Mouse (Mus musculus): ENCODE results near the gene Rsl1. TPM values are rescaled to one million over a fixed set of nuclear protein-coding genes. Genes with fewer than 3 reads are reported as not detected.

The Rsl1 gene
- polyA plus RNA-seq (2012; rRNA removed), result 0.36 and 0.61 TPM in 2 replicates

GRCm38 (mm10) chr13:67172991-67173722 is at the start of gene Rsl1:
Gene Rsl1 (plus strand): TSS chr13:67173182.

GRCm38 (mm10) chr13:67194340-67194894 is 21.4 kb downstream of the Rsl1 start, which contains the start of gene Zfp455:
Gene Zfp455 (plus strand): TSS chr13:67194506.

Other genes with a start within 250 kb of the Rsl1 start
- gene Zfp712, start 112.0 kb upstream of the Rsl1 start, polyA plus RNA-seq (2012; rRNA removed), result 0.03 and 0.14 TPM in 2 replicates
- gene Zfp708, start 75.2 kb upstream of the Rsl1 start, polyA plus RNA-seq (2012; rRNA removed), result not detected in 2 replicates
- gene Gm28557, start 64.6 kb upstream of the Rsl1 start, polyA plus RNA-seq (2012; rRNA removed), result 2.3 and 3.3 TPM in 2 replicates
- 0.07 and 0.17 TPM in 2 replicates for gene Rslcan18, start 56.9 kb upstream of the Rsl1 start, polyA plus RNA-seq (2012; rRNA removed)
- gene Zfp759, start 51.5 kb upstream of the Rsl1 start, polyA plus RNA-seq (2012; rRNA removed), result 0.10 and 0.14 TPM in 2 replicates
- gene Zfp455, start 21.3 kb downstream of the Rsl1 start, polyA plus RNA-seq (2012; rRNA removed), result 0.10 and 0.23 TPM in 2 replicates
- gene Zfp458, start 105.3 kb downstream of the Rsl1 start, polyA plus RNA-seq (2012; rRNA removed), result 0.37 and 0.39 TPM in 2 replicates
- gene Zfp457, start 133.3 kb downstream of the Rsl1 start, polyA plus RNA-seq (2012; rRNA removed), result 1.1 and 1.5 TPM in 2 replicates
- gene Zfp595, start 159.4 kb downstream of the Rsl1 start, polyA plus RNA-seq (2012; rRNA removed), result 0.23 and 0.29 TPM in 2 replicates
- gene Gm28044, start 187.4 kb downstream of the Rsl1 start, polyA plus RNA-seq (2012; rRNA removed), result not detected in 2 replicates
- 0.10 and 0.12 TPM in 2 replicates for gene Zfp953, start 187.4 kb downstream of the Rsl1 start, polyA plus RNA-seq (2012; rRNA removed)
- gene Gm28041, start 202.6 kb downstream of the Rsl1 start, polyA plus RNA-seq (2012; rRNA removed), result not detected in 2 replicates
- 0.05 and 0.34 TPM in 2 replicates for gene Zfp456, start 202.6 kb downstream of the Rsl1 start, polyA plus RNA-seq (2012; rRNA removed)
- 0.67 and 0.81 TPM in 2 replicates for gene Zfp429, start 226.6 kb downstream of the Rsl1 start, polyA plus RNA-seq (2012; rRNA removed)
- gene Zfp459, start 248.2 kb downstream of the Rsl1 start, polyA plus RNA-seq (2012; rRNA removed), result 0.20 and 0.44 TPM in 2 replicates